29 mouse cellular contexts compared by ENCODE assay signal in the genomic region with DNA sequence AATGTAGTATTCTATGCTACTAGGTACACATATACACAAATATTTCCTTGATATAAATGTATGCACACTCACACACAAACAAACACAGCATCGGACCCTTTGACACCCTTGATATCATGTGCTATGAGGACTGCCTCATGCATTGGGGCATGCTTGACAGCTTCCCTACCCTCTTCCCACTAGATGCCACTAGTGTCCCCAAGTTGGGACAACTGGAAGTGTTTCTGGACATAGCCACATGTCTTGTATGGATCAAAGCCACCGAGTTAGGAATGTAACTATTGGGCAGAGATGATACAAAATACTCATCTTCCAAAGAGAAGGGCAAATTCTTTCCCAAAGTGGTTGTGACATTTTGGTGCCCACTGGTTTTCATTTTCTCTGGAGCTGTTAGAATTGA.
DNase-seq lines count a peak whose midpoint lies in the region; ATAC-seq and TF ChIP-seq lines count a peak whose summit lies in the region.
"Had no signal": no experiment of that assay in that cellular context is flagged by ENCODE, and none has a peak within 500 bp of the region (broad histone marks: within the 10 kb centered on the region; RNA-seq: fewer than 3 reads in every experiment).

No protein-coding gene starts in this region.

- peak; percentile 36; the same call in 1 of the 2 replicates for TF ChIP-seq CTCF in intestine, postnatal 0 days (IDR thresholded peaks at IDR 0.05; ENCODE audit: low read depth)
- TF ChIP-seq CTCF in lung, adult 2 months (IDR thresholded peaks at IDR 0.05; ENCODE audit: insufficient read depth, low read length) = peak; percentile 30; the same call in 1 of the 2 replicates

- 84% methylated on average over 2 of the region's 2 CpGs for WGBS in intestine, postnatal 0 days
- WGBS in intestine, embryonic 15.5 days = 82% methylated on average over 2 of the region's 2 CpGs
- WGBS in lung, adult 2 months = 61% methylated on average over 2 of the region's 2 CpGs

- no peak overlapping the region for H3K9ac ChIP-seq in intestine, postnatal 0 days (ENCODE audit: low read depth, low read length)
- no peak overlapping the region for H3K9ac ChIP-seq in intestine, embryonic 15.5 days
- H3K9ac ChIP-seq: heart, embryonic 15.5 days; hindbrain, embryonic 13.5 days; limb, embryonic 15.5 days; liver, embryonic 13.5 days; lung, embryonic 15.5 days; midbrain, embryonic 13.5 days; neural tube, embryonic 15.5 days had no signal

- no peaks in the 10 kb centered on the region for H3K4me1 ChIP-seq in intestine, postnatal 0 days (replicated peaks; ENCODE audit: control insufficient read depth, insufficient read depth, low read length)
- H3K4me1 ChIP-seq in intestine, embryonic 15.5 days (replicated peaks) = no peaks in the 10 kb centered on the region
- H3K4me1 ChIP-seq in lung, adult 2 months (ENCODE audit: control insufficient read depth, insufficient read depth, low read length) = no peaks in the 10 kb centered on the region
- H3K4me1 ChIP-seq: heart, embryonic 15.5 days; hindbrain, embryonic 13.5 days; limb, embryonic 10.5 days; limb, embryonic 15.5 days; liver, embryonic 13.5 days; lung, embryonic 15.5 days; megakaryocyte, embryonic 14.5 days; midbrain, embryonic 13.5 days; neural tube, embryonic 15.5 days had no signal

- H3K4me3 ChIP-seq in intestine, postnatal 0 days (ENCODE audit: low read depth, low read length) = no peak overlapping the region
- no peak overlapping the region for H3K4me3 ChIP-seq in intestine, embryonic 15.5 days (replicated peaks)
- H3K4me3 ChIP-seq in lung, adult 2 months (replicated peaks; ENCODE audit: extremely low read depth, low read depth, low read length) = no peak overlapping the region
- H3K4me3 ChIP-seq: erythroblast, embryonic 14.5 days; gastrocnemius, adult 2 months; heart, embryonic 15.5 days; hindbrain, embryonic 13.5 days; limb, embryonic 10.5 days; limb, embryonic 15.5 days; liver, embryonic 13.5 days; lung, embryonic 15.5 days; megakaryocyte, embryonic 14.5 days; midbrain, embryonic 13.5 days; neural tube, embryonic 15.5 days had no signal

- H3K4me2 ChIP-seq in intestine, postnatal 0 days (replicated peaks; ENCODE audit: low read depth) = no peak overlapping the region
- no peak overlapping the region for H3K4me2 ChIP-seq in intestine, embryonic 15.5 days (replicated peaks)
- H3K4me2 ChIP-seq: heart, embryonic 15.5 days; hindbrain, embryonic 13.5 days; limb, embryonic 15.5 days; liver, embryonic 13.5 days; lung, embryonic 15.5 days; midbrain, embryonic 13.5 days; neural tube, embryonic 15.5 days had no signal

- peak; percentile 24 to 39 for DNase-seq in cerebellum, postnatal 10 days
- no peak for DNase-seq in cerebellum, postnatal 36 days
- DNase-seq in lung, adult 2 months = no peak
- DNase-seq in lung, postnatal 4 days = no peak
- peak; percentile 6 for DNase-seq in lung, postnatal 14 days
- DNase-seq: adrenal gland, adult 8-10 months; cerebellum, adult 8-10 months; gastrocnemius, adult 2 months; gastrocnemius, postnatal 36 days; heart, postnatal 4 days; kidney, postnatal 36 days; liver, embryonic 13.5 days; retina, postnatal 1 day; right cerebral cortex, postnatal 14 days had no signal

- H3K27me3 ChIP-seq in intestine, postnatal 0 days (replicated peaks; ENCODE audit: control insufficient read depth, insufficient read depth, low read length) = no peaks in the 10 kb centered on the region
- H3K27me3 ChIP-seq in intestine, embryonic 15.5 days (replicated peaks) = no peaks in the 10 kb centered on the region
- H3K27me3 ChIP-seq: CH12.LX; heart, embryonic 15.5 days; hindbrain, embryonic 13.5 days; limb, embryonic 15.5 days; liver, embryonic 13.5 days; lung, embryonic 15.5 days; megakaryocyte, embryonic 14.5 days; midbrain, embryonic 13.5 days; neural tube, embryonic 15.5 days had no signal

- ATAC-seq in intestine, postnatal 0 days = no peak
- no peak for ATAC-seq in intestine, embryonic 15.5 days
- no peak for ATAC-seq in megakaryocyte progenitor cell, adult 5-6 weeks (replicated peaks; ENCODE audit: poor library complexity)
- ATAC-seq: forebrain, embryonic 16.5 days; inflammation-experienced regulatory T-cells, adult 6 months; midbrain, embryonic 13.5 days had no signal

- no peaks in the 10 kb centered on the region for H3K9me3 ChIP-seq in intestine, postnatal 0 days (ENCODE audit: control insufficient read depth)
- no peaks in the 10 kb centered on the region for H3K9me3 ChIP-seq in intestine, embryonic 15.5 days
- H3K9me3 ChIP-seq: heart, embryonic 15.5 days; hindbrain, embryonic 13.5 days; limb, embryonic 10.5 days; limb, embryonic 15.5 days; liver, embryonic 13.5 days; lung, embryonic 15.5 days; midbrain, embryonic 13.5 days; neural tube, embryonic 15.5 days had no signal

- TF ChIP-seq POLR2A in lung, adult 2 months (IDR thresholded peaks at IDR 0.05; ENCODE audit: borderline replicate concordance, extremely low read depth, low read depth, low read length) = no peak

- H3K36me3 ChIP-seq in intestine, postnatal 0 days (ENCODE audit: control insufficient read depth, insufficient read depth) = no peaks in the 10 kb centered on the region
- H3K36me3 ChIP-seq in intestine, embryonic 15.5 days = no peaks in the 10 kb centered on the region
- H3K36me3 ChIP-seq: heart, embryonic 15.5 days; hindbrain, embryonic 13.5 days; limb, embryonic 10.5 days; limb, embryonic 15.5 days; liver, embryonic 13.5 days; lung, embryonic 15.5 days; midbrain, embryonic 13.5 days; neural tube, embryonic 15.5 days had no signal

- no peak overlapping the region for H3K27ac ChIP-seq in intestine, postnatal 0 days (ENCODE audit: low read depth, low read length)
- H3K27ac ChIP-seq in intestine, embryonic 15.5 days = no peak overlapping the region
- H3K27ac ChIP-seq: gastrocnemius, adult 2 months; heart, embryonic 15.5 days; hindbrain, embryonic 13.5 days; limb, embryonic 10.5 days; limb, embryonic 15.5 days; liver, embryonic 13.5 days; lung, embryonic 15.5 days; midbrain, embryonic 13.5 days; neural tube, embryonic 15.5 days had no signal

Comparison
In these comparisons a context has a peak if more than half of its experiments do, and no peak if none do; other contexts are left out.
1. DNase-seq: peak in cerebellum, postnatal 10 days (2 of 2) and lung, postnatal 14 days (single experiment); none in cerebellum, postnatal 36 days (0 of 2), lung, adult 2 months (single experiment) and lung, postnatal 4 days (0 of 2).